Mouse (Mus musculus) embryonic facial prominence, embryonic 13.5 days (tissue): ENCODE results near the gene Pxdn. TPM values are rescaled to one million over a fixed set of nuclear protein-coding genes. Genes with fewer than 3 reads are reported as not detected.

Experiments used
- ATAC-seq: fragments of 200-750 bp; cut with Nextera tagmentation; 2 replicates; pipeline ENCODE4 v1.8.0; 2017; ENCODE audit warnings: low read depth; ENCODE audit not compliant: insufficient number of reproducible peaks, insufficient read depth, low FRiP score, low TSS enrichment
- H3K27ac ChIP-seq: fragments of 300-500 bp; sonication (generic); 2 replicates; pipeline ENCODE4 v1.5.1; 2015; ENCODE audit warnings: moderate library complexity, mild to moderate bottlenecking, inconsistent platforms
- H3K27me3 ChIP-seq: fragments of 300-500 bp; sonication (generic); 2 replicates; pipeline ENCODE4 v1.6.1; 2015; ENCODE audit warnings: mild to moderate bottlenecking, inconsistent platforms
- H3K36me3 ChIP-seq: fragments of 300-500 bp; sonication (generic); 2 replicates; pipeline ENCODE4 v1.6.1; 2015; ENCODE audit warnings: mild to moderate bottlenecking, inconsistent platforms
- H3K4me1 ChIP-seq: fragments of 300-500 bp; sonication (generic); 2 replicates; pipeline ENCODE4 v1.6.1; 2015; ENCODE audit warnings: inconsistent platforms
- H3K4me2 ChIP-seq: fragments of 300-500 bp; sonication (generic); 2 replicates; pipeline ENCODE4 v1.6.1; 2015; ENCODE audit warnings: moderate library complexity, mild to moderate bottlenecking, inconsistent platforms
- H3K4me3 ChIP-seq: fragments of 300-500 bp; sonication (generic); 2 replicates; pipeline ENCODE4 v1.5.1; 2015; ENCODE audit warnings: mild to moderate bottlenecking, inconsistent platforms
- H3K9ac ChIP-seq: fragments of 300-500 bp; sonication (generic); 2 replicates; pipeline ENCODE4 v1.6.1; 2015; ENCODE audit warnings: mild to moderate bottlenecking, inconsistent platforms
- H3K9me3 ChIP-seq: fragments of 300-500 bp; sonication (generic); 2 replicates; pipeline ENCODE4 v1.6.1; 2016; ENCODE audit warnings: inconsistent platforms
- WGBS: fragments of 180-500 bp; shearing (Covaris S2); methylation state at CpG from one replicate; pipeline ENCODE4 v1.1.7; 2015; ENCODE audit warnings: mixed read lengths; 5-methylcytosine and 5-hydroxymethylcytosine counted together
- polyA plus RNA-seq: library from polyadenylated mRNA; unstranded; fragments of >200 nt; fragmentation: Nextera tagmentation; extraction: Ambion mirVana; gene quantifications from 2 replicates; pipeline ENCODE4 v1.2.1, GENCODE M21; 2015

The Pxdn gene
- 90.1 and 112 TPM in 2 replicates for polyA plus RNA-seq

DNA sequence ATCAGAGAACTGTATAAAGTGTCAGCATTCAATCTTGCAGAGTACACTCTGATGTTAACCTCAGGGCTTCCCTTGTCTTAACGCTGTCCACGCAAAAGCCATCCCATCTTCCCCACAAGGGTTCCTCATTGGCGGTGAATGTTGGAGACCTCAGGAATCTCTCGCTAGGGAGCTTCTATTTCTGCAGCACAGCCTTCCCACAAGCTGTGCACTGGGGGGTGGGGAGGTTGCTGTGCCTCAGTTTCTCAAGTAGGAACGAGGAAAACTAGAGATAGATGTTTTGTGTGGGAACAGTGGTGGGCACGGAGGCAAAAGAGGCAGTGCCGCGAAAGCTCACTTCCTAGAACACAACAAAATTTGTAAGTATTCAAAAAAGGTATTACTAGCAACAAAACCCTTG, at the start of gene Pxdn:
TSS of gene Pxdn (plus strand) at position 301 of the 400 bp plus-strand sequence.
- no peaks in the 10 kb centered on the region for H3K36me3 ChIP-seq
- H3K27me3 ChIP-seq = no peaks in the 10 kb centered on the region
- WGBS = 31% methylated on average over 8 of the region's 8 CpGs
- H3K4me1 ChIP-seq = peaks cover 30% of the 10 kb centered on the region
- peak within 1 kb of the TSS; percentile 94 for H3K9ac ChIP-seq
- peaks cover 3% of the 10 kb centered on the region; the same call in 1 of the 2 replicates for H3K9me3 ChIP-seq
- H3K27ac ChIP-seq = peak within 1 kb of the TSS; percentile 94
- H3K4me2 ChIP-seq = peak within 1 kb of the TSS; percentile 81
- H3K4me3 ChIP-seq = peak within 1 kb of the TSS; percentile 84
- no peak for ATAC-seq

- 15% methylated on average over 3 of the region's 3 CpGs for WGBS
- Histone ChIP-seq H3K27me3 (no peaks in the 10 kb centered on the region), H3K36me3 (no peaks in the 10 kb centered on the region), H3K9ac (no peak overlapping the region), H3K4me3 (no peak overlapping the region), H3K4me1 (no peaks in the 10 kb centered on the region), H3K9me3 (no peaks in the 10 kb centered on the region), H3K27ac (no peak overlapping the region), H3K4me2 (no peak overlapping the region)
- no peak for ATAC-seq
Observed at GRCm38 (mm10) chr12:29894669-29895068, 42.7 kb upstream of the Pxdn start.

- no peak overlapping the region for H3K9ac ChIP-seq
- no peaks in the 10 kb centered on the region for H3K27me3 ChIP-seq
- H3K4me1 ChIP-seq = no peaks in the 10 kb centered on the region
- no peak overlapping the region for H3K27ac ChIP-seq
- 83% methylated on average over 3 of the region's 3 CpGs for WGBS
- ATAC-seq = no peak
- no peaks in the 10 kb centered on the region for H3K9me3 ChIP-seq
- no peak overlapping the region for H3K4me3 ChIP-seq
- H3K4me2 ChIP-seq = no peak overlapping the region
- no peaks in the 10 kb centered on the region for H3K36me3 ChIP-seq
Observed at GRCm38 (mm10) chr12:29897533-29898085, 39.8 kb upstream of the Pxdn start.

- Histone ChIP-seq H3K27ac (no peak overlapping the region), H3K9ac (no peak overlapping the region), H3K4me2 (no peak overlapping the region), H3K4me3 (no peak overlapping the region), H3K9me3 (no peaks in the 10 kb centered on the region), H3K27me3 (no peaks in the 10 kb centered on the region), H3K36me3 (no peaks in the 10 kb centered on the region), H3K4me1 (0 out of 2 replicates have a peak, but pooled peaks cover 6% of the 10 kb centered on the region)
- no peak for ATAC-seq
- 67% methylated on average over 4 of the region's 4 CpGs for WGBS
Observed at GRCm38 (mm10) chr12:29904101-29904874, 33.1 kb upstream of the Pxdn start.

GRCm38 (mm10) chr12:29907056-29907455, 30.4 kb upstream of the Pxdn start:
- ATAC-seq = no peak
- no peaks in the 10 kb centered on the region for H3K27me3 ChIP-seq
- H3K27ac ChIP-seq = no peak overlapping the region
- WGBS = 44% methylated on average over 2 of the region's 2 CpGs
- H3K9ac ChIP-seq = no peak overlapping the region
- H3K4me2 ChIP-seq = no peak overlapping the region
- no peaks in the 10 kb centered on the region for H3K9me3 ChIP-seq
- H3K4me1 ChIP-seq = 0 out of 2 replicates have a peak, but pooled peaks cover 6% of the 10 kb centered on the region
- H3K4me3 ChIP-seq = no peak overlapping the region
- no peaks in the 10 kb centered on the region for H3K36me3 ChIP-seq

GRCm38 (mm10) chr12:29916139-29916538, 21.3 kb upstream of the Pxdn start:
- 80% methylated on average over 3 of the region's 3 CpGs for WGBS

DNA sequence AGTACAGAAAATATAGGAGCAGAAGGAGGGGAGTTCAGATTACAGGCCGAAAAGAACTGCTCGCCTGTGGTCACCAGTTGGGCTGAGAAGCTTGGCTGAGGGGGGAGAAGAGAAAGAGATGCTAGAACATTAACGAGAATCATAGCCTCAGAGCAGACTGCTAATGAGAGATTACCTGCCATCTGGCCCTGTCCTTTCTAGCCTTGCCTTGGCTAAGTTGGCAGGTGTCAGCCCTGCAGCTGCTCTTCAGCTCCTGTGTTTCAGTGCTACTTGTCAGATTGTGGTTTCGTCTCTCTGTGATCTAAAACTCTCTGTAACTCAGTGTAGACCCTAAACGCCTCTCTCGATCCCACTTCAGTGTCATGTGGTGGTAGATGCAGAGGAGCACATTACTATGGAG, 20.6 kb upstream of the Pxdn start:
- 78% methylated on average over 6 of the region's 6 CpGs for WGBS
- Histone ChIP-seq H3K9ac (no peak overlapping the region), H3K27me3 (no peaks in the 10 kb centered on the region), H3K27ac (no peak overlapping the region), H3K4me1 (no peaks in the 10 kb centered on the region), H3K9me3 (peaks cover 5% of the 10 kb centered on the region; the same call in 1 of the 2 replicates), H3K36me3 (no peaks in the 10 kb centered on the region), H3K4me2 (no peak overlapping the region), H3K4me3 (no peak overlapping the region)
- no peak for ATAC-seq

More at GRCm38 (mm10) chr12:29916139-29916538, 21.3 kb upstream of the Pxdn start:
- H3K9me3 ChIP-seq = peaks cover 5% of the 10 kb centered on the region; the same call in 1 of the 2 replicates
- H3K4me3 ChIP-seq = no peak overlapping the region
- H3K36me3 ChIP-seq = no peaks in the 10 kb centered on the region
- H3K27ac ChIP-seq = no peak overlapping the region
- ATAC-seq = no peak
- H3K4me2 ChIP-seq = no peak overlapping the region
- H3K9ac ChIP-seq = no peak overlapping the region
- H3K27me3 ChIP-seq = no peaks in the 10 kb centered on the region
- no peaks in the 10 kb centered on the region for H3K4me1 ChIP-seq

DNA sequence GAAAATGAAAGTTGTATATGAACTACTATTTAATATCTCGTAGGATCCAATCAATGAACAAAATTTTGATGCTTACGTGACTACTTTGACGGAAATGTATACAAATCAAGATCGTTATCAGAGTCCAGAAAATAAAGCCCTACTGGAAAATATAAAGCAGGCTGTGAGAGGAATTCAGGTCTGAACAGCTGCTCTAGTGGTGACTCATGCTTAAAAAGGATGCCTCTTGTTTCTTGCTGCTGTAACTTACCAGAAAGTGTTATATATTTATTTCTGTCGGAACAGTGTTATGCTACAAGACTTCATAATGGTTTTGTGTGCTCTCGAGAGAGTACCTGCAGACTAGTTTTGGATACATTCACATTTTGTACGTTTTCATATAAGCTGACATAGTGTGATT, 17.1 kb upstream of the Pxdn start:
- Histone ChIP-seq H3K4me3 (no peak overlapping the region), H3K36me3 (no peaks in the 10 kb centered on the region), H3K4me1 (no peaks in the 10 kb centered on the region), H3K4me2 (no peak overlapping the region), H3K27ac (no peak overlapping the region), H3K27me3 (no peaks in the 10 kb centered on the region), H3K9ac (no peak overlapping the region), H3K9me3 (peaks cover 5% of the 10 kb centered on the region; the same call in 1 of the 2 replicates)
- WGBS = 64% methylated on average over 7 of the region's 7 CpGs
- ATAC-seq = no peak

- H3K4me1 ChIP-seq = no peaks in the 10 kb centered on the region
- H3K9ac ChIP-seq = no peak overlapping the region
- 82% methylated on average over 11 of the region's 11 CpGs for WGBS
- H3K36me3 ChIP-seq = no peaks in the 10 kb centered on the region
- H3K4me2 ChIP-seq = no peak overlapping the region
- H3K27me3 ChIP-seq = no peaks in the 10 kb centered on the region
- no peak overlapping the region for H3K27ac ChIP-seq
- peaks cover 5% of the 10 kb centered on the region; the same call in 1 of the 2 replicates for H3K9me3 ChIP-seq
- H3K4me3 ChIP-seq = no peak overlapping the region
- no peak for ATAC-seq
Observed at GRCm38 (mm10) chr12:29921481-29921880, 15.9 kb upstream of the Pxdn start.

- H3K9ac ChIP-seq = no peak overlapping the region
- WGBS = 33% methylated on average over 3 of the region's 3 CpGs
- H3K27me3 ChIP-seq = no peaks in the 10 kb centered on the region
- no peak overlapping the region for H3K27ac ChIP-seq
- no peaks in the 10 kb centered on the region for H3K9me3 ChIP-seq
- no peak for ATAC-seq
- no peaks in the 10 kb centered on the region for H3K36me3 ChIP-seq
- H3K4me2 ChIP-seq = no peak overlapping the region
- no peak overlapping the region for H3K4me3 ChIP-seq
- no peaks in the 10 kb centered on the region for H3K4me1 ChIP-seq
Observed at GRCm38 (mm10) chr12:29926896-29927295, 10.5 kb upstream of the Pxdn start.

DNA sequence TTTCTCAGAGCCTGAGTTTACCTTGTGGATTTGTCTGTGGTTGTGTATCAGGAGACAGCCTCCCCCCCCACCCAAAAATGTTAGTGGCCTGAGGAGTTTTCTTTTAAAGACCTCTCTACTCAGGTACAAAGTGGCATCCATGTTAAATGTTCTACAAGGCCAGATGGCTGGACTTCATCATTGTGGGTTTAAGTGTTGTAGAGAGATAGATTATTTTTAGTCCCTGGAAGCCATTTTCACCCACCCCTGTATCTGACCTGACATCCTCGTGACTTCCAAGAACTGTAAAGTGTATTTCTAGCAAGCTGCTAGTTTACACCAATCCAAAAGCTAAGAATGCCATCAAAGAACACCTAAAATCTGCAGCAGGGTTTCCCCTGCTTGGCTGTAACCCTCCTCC, 6.8 kb upstream of the Pxdn start:
- no peaks in the 10 kb centered on the region for H3K27me3 ChIP-seq
- H3K9ac ChIP-seq = no peak overlapping the region
- no peaks in the 10 kb centered on the region for H3K36me3 ChIP-seq
- ATAC-seq = no peak
- no peak overlapping the region for H3K27ac ChIP-seq
- no peak overlapping the region for H3K4me2 ChIP-seq
- H3K4me1 ChIP-seq = no peaks in the 10 kb centered on the region
- 78% methylated on average over 1 of the region's 1 CpGs for WGBS
- H3K4me3 ChIP-seq = no peak overlapping the region
- H3K9me3 ChIP-seq = no peaks in the 10 kb centered on the region

DNA sequence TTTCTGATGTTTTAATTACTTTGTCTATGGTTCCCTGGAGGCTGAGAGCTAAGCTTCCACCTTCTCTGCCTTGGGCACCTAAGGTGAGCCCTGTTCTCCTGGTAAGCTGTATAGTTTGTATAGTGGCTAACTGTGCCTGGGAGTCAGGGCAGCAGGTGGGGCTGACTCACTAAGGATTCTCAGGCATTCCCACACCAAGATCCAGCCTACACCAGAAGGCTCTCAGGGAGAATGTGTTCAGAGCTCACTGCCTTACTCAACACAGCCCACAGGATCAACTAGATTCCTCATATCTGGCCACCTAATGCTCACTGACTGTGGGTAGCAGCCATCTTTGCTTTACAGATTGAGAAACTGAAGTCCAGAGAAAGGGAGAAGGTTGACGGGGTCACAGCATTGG, 4.5 kb upstream of the Pxdn start:
- no peak overlapping the region for H3K4me2 ChIP-seq
- H3K36me3 ChIP-seq = no peaks in the 10 kb centered on the region
- H3K27me3 ChIP-seq = no peaks in the 10 kb centered on the region
- H3K27ac ChIP-seq = no peak overlapping the region
- WGBS = 86% methylated on average over 1 of the region's 1 CpGs
- H3K9ac ChIP-seq = no peak overlapping the region
- ATAC-seq = no peak
- H3K9me3 ChIP-seq = no peaks in the 10 kb centered on the region
- peaks cover 7% of the 10 kb centered on the region; the same call in 1 of the 2 replicates for H3K4me1 ChIP-seq
- no peak overlapping the region for H3K4me3 ChIP-seq
